Mouse (Mus musculus): ENCODE data around the gene Slc22a14. TPM values are rescaled to one million over a fixed set of nuclear protein-coding genes. Genes with fewer than 3 reads are reported as not detected.

Slc22a14 gene
- not detected for polyA plus RNA-seq (2014; fragmentation: Illumina TruSeq; extraction: RNeasy Lipid Tissue Mini Kit (QIAGEN cat#74804); ENCODE audit: low read depth, low replicate concordance)

GRCm38 (mm10) chr9:119365284-119365683 is at the start of gene Slc22a14:
TSS of gene Slc22a14 (minus strand) at chr9:119365553.

GRCm38 (mm10) chr9:119401801-119402214 is 36.5 kb upstream of the Slc22a14 start, which contains the start of gene Acvr2b:
TSS of gene Acvr2b (plus strand) at chr9:119402118.

GRCm38 (mm10) chr9:119357331-119358057 is 7.9 kb downstream of the Slc22a14 start, which contains the start of gene Xylb:
TSS of gene Xylb (plus strand) at chr9:119357381.

GRCm38 (mm10) chr9:119340909-119341816 is 24.2 kb downstream of the Slc22a14 start, which contains the start of gene Myd88:
TSS of gene Myd88 (minus strand) at chr9:119341411.

GRCm38 (mm10) chr9:119339558-119340211 is 25.7 kb downstream of the Slc22a14 start, which contains the start of gene Acaa1a:
TSS of gene Acaa1a (plus strand) at chr9:119339676.

GRCm38 (mm10) chr9:119322289-119323259 is 42.8 kb downstream of the Slc22a14 start, which contains the start of gene Oxsr1:
TSS of gene Oxsr1 (minus strand) at chr9:119322427.

GRCm38 (mm10) chr9:119208998-119209397 is 156.4 kb downstream of the Slc22a14 start, which contains the start of gene Slc22a13:
TSS of gene Slc22a13 (minus strand) at chr9:119209098.

GRCm38 (mm10) chr9:119158861-119159260 is 206.5 kb downstream of the Slc22a14 start, which contains the start of gene Gm47289:
TSS of gene Gm47289 (plus strand) at chr9:119159161.

GRCm38 (mm10) chr9:119156278-119157201 is 208.8 kb downstream of the Slc22a14 start, which contains the start of gene Acaa1b:
TSS of gene Acaa1b (minus strand) at chr9:119157093.

Other genes starting within 250 kb of the Slc22a14 start
- gene Acaa1b, start 208.5 kb downstream of the Slc22a14 start, polyA plus RNA-seq (2014; fragmentation: Illumina TruSeq; extraction: RNeasy Lipid Tissue Mini Kit (QIAGEN cat#74804); ENCODE audit: low read depth, low replicate concordance) = 0.76 TPM
- gene Gm47289, start 206.4 kb downstream of the Slc22a14 start, polyA plus RNA-seq (2014; fragmentation: Illumina TruSeq; extraction: RNeasy Lipid Tissue Mini Kit (QIAGEN cat#74804); ENCODE audit: low read depth, low replicate concordance) = not detected
- not detected for gene Slc22a13, start 156.5 kb downstream of the Slc22a14 start, polyA plus RNA-seq (2014; fragmentation: Illumina TruSeq; extraction: RNeasy Lipid Tissue Mini Kit (QIAGEN cat#74804); ENCODE audit: low read depth, low replicate concordance)
- gene Oxsr1, start 43.1 kb downstream of the Slc22a14 start, polyA plus RNA-seq (2014; fragmentation: Illumina TruSeq; extraction: RNeasy Lipid Tissue Mini Kit (QIAGEN cat#74804); ENCODE audit: low read depth, low replicate concordance) = 42.5 TPM
- gene Acaa1a, start 25.9 kb downstream of the Slc22a14 start, polyA plus RNA-seq (2014; fragmentation: Illumina TruSeq; extraction: RNeasy Lipid Tissue Mini Kit (QIAGEN cat#74804); ENCODE audit: low read depth, low replicate concordance) = 3.5 TPM
- gene Myd88, start 24.1 kb downstream of the Slc22a14 start, polyA plus RNA-seq (2014; fragmentation: Illumina TruSeq; extraction: RNeasy Lipid Tissue Mini Kit (QIAGEN cat#74804); ENCODE audit: low read depth, low replicate concordance) = 8.6 TPM
- 0.87 TPM for gene Xylb, start 8.2 kb downstream of the Slc22a14 start, polyA plus RNA-seq (2014; fragmentation: Illumina TruSeq; extraction: RNeasy Lipid Tissue Mini Kit (QIAGEN cat#74804); ENCODE audit: low read depth, low replicate concordance)
- 0.82 TPM for gene Acvr2b, start 36.6 kb upstream of the Slc22a14 start, polyA plus RNA-seq (2014; fragmentation: Illumina TruSeq; extraction: RNeasy Lipid Tissue Mini Kit (QIAGEN cat#74804); ENCODE audit: low read depth, low replicate concordance)
- 2.2 TPM for gene Exog, start 79.4 kb upstream of the Slc22a14 start, polyA plus RNA-seq (2014; fragmentation: Illumina TruSeq; extraction: RNeasy Lipid Tissue Mini Kit (QIAGEN cat#74804); ENCODE audit: low read depth, low replicate concordance)
- not detected for gene Scn5a, start 213.5 kb upstream of the Slc22a14 start, polyA plus RNA-seq (2014; fragmentation: Illumina TruSeq; extraction: RNeasy Lipid Tissue Mini Kit (QIAGEN cat#74804); ENCODE audit: low read depth, low replicate concordance)

All from adrenal gland, adult 10 weeks (tissue).